Mouse (Mus musculus) limb, embryonic 14.5 days (tissue): ENCODE measurements around the gene Peli1. TPM values are rescaled to one million over a fixed set of nuclear protein-coding genes. Genes with fewer than 3 reads are reported as not detected.

ENCODE experiments used
- ATAC-seq: fragments of 200-750 bp; cut with Nextera tagmentation; 2 replicates; pipeline ENCODE4 v1.8.0; 2017; ENCODE audit warnings: low read depth, moderate number of reproducible peaks, moderate TSS enrichment; ENCODE audit not compliant: low FRiP score
- DNase-seq: peaks from one replicate; pipeline ENCODE4 v3.0.0-alpha.2; 2015; ENCODE audit warnings: low spot score
- H3K27ac ChIP-seq: fragments of 300-500 bp; sonication (generic); replicated peaks from 2 replicates; pipeline ENCODE4 v1.5.1; 2014; ENCODE audit warnings: low read depth, mild to moderate bottlenecking, low read length, moderate library complexity, mixed read lengths
- H3K27me3 ChIP-seq: fragments of 300-500 bp; sonication (generic); 2 replicates; pipeline ENCODE4 v1.6.1; 2014; ENCODE audit warnings: low read length, mixed read lengths; ENCODE audit not compliant: control insufficient read depth, insufficient read depth
- H3K36me3 ChIP-seq: fragments of 300-500 bp; sonication (generic); 2 replicates; pipeline ENCODE4 v1.6.1; 2014; ENCODE audit warnings: mild to moderate bottlenecking, low read length, moderate library complexity, mixed read lengths; ENCODE audit not compliant: control insufficient read depth, insufficient read depth
- H3K4me1 ChIP-seq: fragments of 300-500 bp; sonication (generic); 2 replicates; pipeline ENCODE4 v1.6.1; 2014; ENCODE audit warnings: antibody characterized with exemption, low read length, mixed read lengths; ENCODE audit not compliant: control insufficient read depth, insufficient read depth
- H3K4me2 ChIP-seq: fragments of 300-500 bp; sonication (generic); replicated peaks from 2 replicates; pipeline ENCODE4 v1.6.1; 2014; ENCODE audit warnings: low read depth, mild to moderate bottlenecking, low read length, moderate library complexity; ENCODE audit not compliant: severe bottlenecking
- H3K4me3 ChIP-seq: fragments of 300-500 bp; sonication (generic); replicated peaks from 2 replicates; pipeline ENCODE4 v1.5.1; 2014; ENCODE audit warnings: low read length
- H3K9ac ChIP-seq: fragments of 300-500 bp; sonication (generic); 2 replicates; pipeline ENCODE4 v1.6.1; 2014; ENCODE audit warnings: mild to moderate bottlenecking, low read depth, low read length, moderate library complexity; ENCODE audit not compliant: severe bottlenecking
- H3K9me3 ChIP-seq: fragments of 300-500 bp; sonication (generic); 2 replicates; pipeline ENCODE4 v1.6.1; 2016; ENCODE audit warnings: low read length; ENCODE audit not compliant: control insufficient read depth
- POLR2A ChIP-seq: fragments of 200-500 bp; IDR thresholded peaks from 2 replicates; pipeline ENCODE4 v1.8.0; 2012; ENCODE audit warnings: inconsistent platforms, mild to moderate bottlenecking, moderate library complexity, borderline replicate concordance; ENCODE audit not compliant: insufficient read depth, insufficient read length; ENCODE audit errors: extremely low read depth
- WGBS: fragments of 180-500 bp; shearing (Covaris S2); extraction: QIAGEN DNeasy Blood & Tissue Kit; methylation state at CpG from one replicate; pipeline ENCODE4 v1.1.7; 2014; 5-methylcytosine and 5-hydroxymethylcytosine counted together
- polyA plus RNA-seq, 2 experiments: library from polyadenylated mRNA; depleted of rRNA in 1 of 2; stranded (reverse) in 1 of 2; unstranded in 1 of 2; fragments of >200 nt; fragmentation: Nextera tagmentation in 1 of 2; extraction: Ambion mirVana in 1 of 2; gene quantifications; 2 replicates each; pipeline versions ENCODE4 v1.2.1 to v1.2.3; 2012 to 2014

Gene Peli1
- polyA plus RNA-seq, 2 experiments = 28.1 to 43.8 TPM

DNA sequence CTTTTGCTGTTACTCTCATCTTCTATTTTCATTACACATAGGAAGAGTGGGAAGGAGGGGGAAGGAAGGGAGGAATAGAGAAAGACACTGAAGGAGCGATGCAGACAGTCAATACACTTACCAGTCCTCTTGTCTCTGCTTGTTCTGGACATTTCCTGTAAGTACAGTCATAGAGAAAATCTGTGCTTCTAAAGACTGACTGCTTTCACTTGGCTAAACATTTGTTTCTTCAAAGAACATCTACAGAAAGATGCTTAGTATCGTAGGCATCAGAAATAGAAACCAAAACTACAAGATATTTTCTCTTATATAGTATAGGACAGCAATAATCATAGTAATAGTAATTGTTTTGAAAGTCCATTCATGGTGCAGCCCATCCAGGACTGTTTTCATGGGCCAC lies 23.4 kb downstream of the Peli1 start:
- Histone ChIP-seq H3K36me3 (no peaks in the 10 kb centered on the region), H3K9me3 (no peaks in the 10 kb centered on the region), H3K27ac (no peak overlapping the region), H3K27me3 (no peaks in the 10 kb centered on the region), H3K9ac (no peak overlapping the region), H3K4me3 (no peak overlapping the region), H3K4me1 (no peaks in the 10 kb centered on the region; the same call in 1 of the 2 replicates), H3K4me2 (no peak overlapping the region)
- DNase-seq (no peak), ATAC-seq (no peak)
- WGBS = 91% methylated on average over 2 of the region's 2 CpGs
- TF ChIP-seq POLR2A = no peak

DNA sequence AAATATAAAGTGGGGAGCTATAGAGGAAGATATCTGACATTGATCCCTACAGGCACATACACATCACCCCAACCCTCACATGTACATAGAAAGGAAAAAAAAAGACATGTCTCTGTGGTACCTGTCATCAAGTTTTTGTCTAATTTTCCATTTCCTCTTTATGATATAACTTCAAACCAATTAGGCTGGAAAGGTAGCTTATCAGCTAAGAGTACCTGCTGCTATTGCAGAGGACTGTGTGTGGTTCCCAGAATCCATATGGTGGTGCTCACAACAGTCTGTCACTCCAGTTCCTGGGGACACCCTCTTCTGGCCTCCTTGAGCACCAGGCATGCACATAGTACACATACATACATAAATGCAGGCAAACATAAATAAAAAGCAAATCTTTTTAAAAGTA lies 24.7 kb downstream of the Peli1 start:
- no peak for DNase-seq
- no peak for TF ChIP-seq POLR2A

DNA sequence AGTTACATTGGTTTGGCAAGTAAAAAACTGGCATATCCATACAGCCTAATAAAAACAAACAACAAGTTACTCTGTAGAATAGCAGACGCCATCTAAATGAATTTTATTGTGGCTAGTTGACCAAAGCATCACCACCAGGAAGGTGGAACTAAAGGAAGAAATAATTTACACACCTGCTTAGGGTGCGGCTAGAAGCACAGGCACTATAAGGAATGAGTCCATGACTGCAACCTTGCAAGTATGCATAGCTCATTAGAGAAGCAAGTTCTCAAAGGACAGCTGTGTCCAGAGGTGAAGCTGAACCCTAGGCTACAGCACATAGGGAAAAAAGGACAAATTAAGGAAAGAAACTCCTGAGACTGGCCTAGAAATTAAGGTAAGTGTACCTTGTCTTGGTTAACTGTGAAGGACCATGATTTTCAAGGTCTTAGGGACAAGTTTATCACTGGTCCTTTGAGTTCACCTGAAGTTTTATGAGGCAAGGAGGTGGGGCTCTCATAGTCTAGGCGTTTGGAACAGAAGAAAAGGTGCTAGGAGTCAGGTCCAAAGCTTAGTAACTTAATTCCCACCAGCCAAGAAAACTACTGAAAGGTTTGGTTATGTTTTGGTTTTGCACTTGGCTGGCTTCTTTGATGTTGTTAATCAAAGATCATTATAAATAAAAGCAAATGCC lies 25.7 kb downstream of the Peli1 start:
- TF ChIP-seq POLR2A = no peak
- H3K27ac ChIP-seq = no peak overlapping the region
- no peaks in the 10 kb centered on the region; the same call in 1 of the 2 replicates for H3K4me1 ChIP-seq
- 59% methylated on average over 3 of the region's 3 CpGs for WGBS
- DNase-seq (no peak), ATAC-seq (no peak)
- H3K4me2 ChIP-seq = no peak overlapping the region
- H3K4me3 ChIP-seq = no peak overlapping the region
- no peaks in the 10 kb centered on the region; the same call in 1 of the 2 replicates for H3K36me3 ChIP-seq
- no peaks in the 10 kb centered on the region for H3K27me3 ChIP-seq
- H3K9ac ChIP-seq = no peak overlapping the region
- no peaks in the 10 kb centered on the region for H3K9me3 ChIP-seq

More for the DNA sequence above, 24.7 kb downstream of the Peli1 start:
- ATAC-seq = no peak
- H3K4me2 ChIP-seq = no peak overlapping the region
- no peak overlapping the region for H3K9ac ChIP-seq
- H3K4me1 ChIP-seq = no peaks in the 10 kb centered on the region; the same call in 1 of the 2 replicates
- H3K27ac ChIP-seq = no peak overlapping the region
- H3K36me3 ChIP-seq = no peaks in the 10 kb centered on the region
- H3K27me3 ChIP-seq = no peaks in the 10 kb centered on the region
- no peaks in the 10 kb centered on the region for H3K9me3 ChIP-seq
- no peak overlapping the region for H3K4me3 ChIP-seq

DNA sequence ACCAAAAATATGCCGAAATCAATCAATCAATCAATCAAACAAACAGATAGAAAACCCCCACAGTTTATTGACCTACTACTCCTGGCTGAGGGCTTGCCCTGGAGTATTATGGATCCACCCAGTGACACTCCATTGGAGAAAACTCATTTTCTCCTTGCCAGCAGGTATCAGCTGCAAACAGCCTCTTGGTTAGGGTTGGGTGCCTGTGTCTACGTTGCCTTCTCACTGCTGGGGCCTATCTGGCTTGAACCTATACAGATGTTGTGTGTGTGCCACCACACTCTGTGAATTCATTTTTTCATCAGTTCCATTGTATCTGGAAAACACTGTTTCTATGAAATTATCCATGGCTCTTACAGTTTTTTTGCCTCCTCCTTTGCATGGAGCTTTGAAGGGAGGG lies 30.6 kb downstream of the Peli1 start:
- no peaks in the 10 kb centered on the region for H3K27me3 ChIP-seq
- no peak for TF ChIP-seq POLR2A
- H3K9me3 ChIP-seq = no peaks in the 10 kb centered on the region
- H3K36me3 ChIP-seq = no peaks in the 10 kb centered on the region; the same call in 1 of the 2 replicates
- ATAC-seq (no peak), DNase-seq (no peak)
- no peaks in the 10 kb centered on the region for H3K4me1 ChIP-seq
- no peak overlapping the region for H3K4me3 ChIP-seq
- H3K27ac ChIP-seq = no peak overlapping the region
- H3K4me2 ChIP-seq = no peak overlapping the region
- no peak overlapping the region for H3K9ac ChIP-seq
- WGBS = 95% methylated on average over 2 of the region's 2 CpGs

DNA sequence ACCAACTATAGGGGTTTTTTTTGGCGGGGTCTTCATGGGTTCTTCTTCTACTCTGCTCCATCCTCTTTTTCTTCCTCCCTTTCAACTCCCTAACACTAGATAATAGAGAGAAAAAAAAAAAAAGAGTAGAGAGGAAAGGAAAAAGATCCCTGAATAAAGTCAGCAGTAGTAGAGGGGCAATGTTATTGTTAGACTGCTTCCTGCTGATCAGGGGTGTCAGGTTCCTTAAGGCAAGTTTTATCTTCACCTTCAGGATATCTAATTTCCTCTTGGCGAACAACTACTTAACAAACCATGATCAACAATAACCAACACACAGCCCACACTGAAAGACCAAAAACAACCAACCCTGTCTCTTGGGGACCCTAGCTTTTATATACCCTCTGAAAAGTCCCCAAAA lies 31.3 kb downstream of the Peli1 start:
- Histone ChIP-seq H3K27me3 (no peaks in the 10 kb centered on the region), H3K27ac (no peak overlapping the region), H3K9ac (no peak overlapping the region), H3K36me3 (no peaks in the 10 kb centered on the region; the same call in 1 of the 2 replicates), H3K9me3 (no peaks in the 10 kb centered on the region), H3K4me1 (no peaks in the 10 kb centered on the region), H3K4me2 (no peak overlapping the region), H3K4me3 (no peak overlapping the region)
- ATAC-seq (no peak), DNase-seq (no peak)
- TF ChIP-seq POLR2A = no peak
- WGBS = 87% methylated on average over 2 of the region's 2 CpGs
